Mouse (Mus musculus): ENCODE results near the gene Mmp9. TPM values are rescaled to one million over a fixed set of nuclear protein-coding genes. Genes with fewer than 3 reads are reported as not detected.

Mmp9 gene
- polyA plus RNA-seq, 1 experiment = not detected

- Histone ChIP-seq H3K9me3 (ENCODE audit: control insufficient read depth, low read length) (no peaks in the 10 kb centered on the region), H3K4me3 (replicated peaks) (no peak overlapping the region), H3K4me1 (ENCODE audit: control insufficient read depth) (no peaks in the 10 kb centered on the region), H3K36me3 (ENCODE audit: control insufficient read depth) (no peaks in the 10 kb centered on the region), H3K27me3 (ENCODE audit: control insufficient read depth) (peaks cover 67% of the 10 kb centered on the region)
- TF ChIP-seq TAL1 (IDR thresholded peaks at IDR 0.05; ENCODE audit: low read length) = no peak
- TF ChIP-seq GATA1 (IDR thresholded peaks at IDR 0.05; ENCODE audit: low read length) = no peak
Observed at GRCm38 (mm10) chr2:164967193-164967592, 26.6 kb downstream of the Mmp9 start.

- Histone ChIP-seq H3K4me3 (replicated peaks) (no peak overlapping the region), H3K36me3 (ENCODE audit: control insufficient read depth) (no peaks in the 10 kb centered on the region), H3K27me3 (ENCODE audit: control insufficient read depth) (peaks cover 67% of the 10 kb centered on the region), H3K9me3 (ENCODE audit: control insufficient read depth, low read length) (no peaks in the 10 kb centered on the region), H3K4me1 (ENCODE audit: control insufficient read depth) (no peaks in the 10 kb centered on the region)
- TF ChIP-seq TAL1 (IDR thresholded peaks at IDR 0.05; ENCODE audit: low read length) (no peak), GATA1 (IDR thresholded peaks at IDR 0.05; ENCODE audit: low read length) (no peak)
Observed at GRCm38 (mm10) chr2:164967761-164968440, 27.3 kb downstream of the Mmp9 start.

GRCm38 (mm10) chr2:164968451-164968851 lies 27.9 kb downstream of the Mmp9 start:
- TF ChIP-seq TAL1 (IDR thresholded peaks at IDR 0.05; ENCODE audit: low read length) = no peak
- TF ChIP-seq GATA1 (IDR thresholded peaks at IDR 0.05; ENCODE audit: low read length) = no peak
- peaks cover 68% of the 10 kb centered on the region for H3K27me3 ChIP-seq (ENCODE audit: control insufficient read depth)
- no peak overlapping the region for H3K4me3 ChIP-seq (replicated peaks)
- no peaks in the 10 kb centered on the region for H3K9me3 ChIP-seq (ENCODE audit: control insufficient read depth, low read length)
- no peaks in the 10 kb centered on the region for H3K4me1 ChIP-seq (ENCODE audit: control insufficient read depth)
- H3K36me3 ChIP-seq (ENCODE audit: control insufficient read depth) = no peaks in the 10 kb centered on the region

GRCm38 (mm10) chr2:164969348-164969781 lies 28.8 kb downstream of the Mmp9 start:
- Histone ChIP-seq H3K4me3 (replicated peaks) (no peak overlapping the region), H3K27me3 (ENCODE audit: control insufficient read depth) (peaks cover 70% of the 10 kb centered on the region), H3K36me3 (ENCODE audit: control insufficient read depth) (no peaks in the 10 kb centered on the region), H3K9me3 (ENCODE audit: control insufficient read depth, low read length) (no peaks in the 10 kb centered on the region), H3K4me1 (ENCODE audit: control insufficient read depth) (no peaks in the 10 kb centered on the region)
- TF ChIP-seq TAL1 (IDR thresholded peaks at IDR 0.05; ENCODE audit: low read length) = no peak
- no peak for TF ChIP-seq GATA1 (IDR thresholded peaks at IDR 0.05; ENCODE audit: low read length)

- Histone ChIP-seq H3K36me3 (ENCODE audit: control insufficient read depth) (no peaks in the 10 kb centered on the region), H3K9me3 (ENCODE audit: control insufficient read depth, low read length) (no peaks in the 10 kb centered on the region), H3K4me3 (replicated peaks) (no peak overlapping the region), H3K4me1 (ENCODE audit: control insufficient read depth) (no peaks in the 10 kb centered on the region), H3K27me3 (ENCODE audit: control insufficient read depth) (peaks cover 64% of the 10 kb centered on the region)
- no peak for TF ChIP-seq TAL1 (IDR thresholded peaks at IDR 0.05; ENCODE audit: low read length)
- no peak for TF ChIP-seq GATA1 (IDR thresholded peaks at IDR 0.05; ENCODE audit: low read length)
Observed at GRCm38 (mm10) chr2:164970631-164971196, 30.1 kb downstream of the Mmp9 start.

- H3K36me3 ChIP-seq (ENCODE audit: control insufficient read depth) = no peaks in the 10 kb centered on the region
- no peaks in the 10 kb centered on the region for H3K9me3 ChIP-seq (ENCODE audit: control insufficient read depth, low read length)
- no peak for TF ChIP-seq TAL1 (IDR thresholded peaks at IDR 0.05; ENCODE audit: low read length)
- TF ChIP-seq GATA1 (IDR thresholded peaks at IDR 0.05; ENCODE audit: low read length) = no peak
- H3K4me3 ChIP-seq (replicated peaks) = no peak overlapping the region
- peaks cover 47% of the 10 kb centered on the region for H3K27me3 ChIP-seq (ENCODE audit: control insufficient read depth)
- no peaks in the 10 kb centered on the region for H3K4me1 ChIP-seq (ENCODE audit: control insufficient read depth)
Observed at GRCm38 (mm10) chr2:164972646-164973045, 32.1 kb downstream of the Mmp9 start.

- TF ChIP-seq GATA1 (IDR thresholded peaks at IDR 0.05; ENCODE audit: low read length) = no peak
- no peak for TF ChIP-seq TAL1 (IDR thresholded peaks at IDR 0.05; ENCODE audit: low read length)
- Histone ChIP-seq H3K9me3 (ENCODE audit: control insufficient read depth, low read length) (no peaks in the 10 kb centered on the region), H3K36me3 (ENCODE audit: control insufficient read depth) (no peaks in the 10 kb centered on the region), H3K4me1 (ENCODE audit: control insufficient read depth) (no peaks in the 10 kb centered on the region), H3K4me3 (replicated peaks) (no peak overlapping the region), H3K27me3 (ENCODE audit: control insufficient read depth) (peaks cover 18% of the 10 kb centered on the region)
Observed at GRCm38 (mm10) chr2:164975611-164976010, 35.0 kb downstream of the Mmp9 start.

GRCm38 (mm10) chr2:164979749-164980148 lies 39.2 kb downstream of the Mmp9 start:
- no peak overlapping the region for H3K4me3 ChIP-seq (replicated peaks)
- H3K9me3 ChIP-seq (ENCODE audit: control insufficient read depth, low read length) = no peaks in the 10 kb centered on the region
- no peaks in the 10 kb centered on the region for H3K4me1 ChIP-seq (ENCODE audit: control insufficient read depth)
- no peak for TF ChIP-seq TAL1 (IDR thresholded peaks at IDR 0.05; ENCODE audit: low read length)
- TF ChIP-seq GATA1 (IDR thresholded peaks at IDR 0.05; ENCODE audit: low read length) = no peak
- H3K36me3 ChIP-seq (ENCODE audit: control insufficient read depth) = no peaks in the 10 kb centered on the region
- H3K27me3 ChIP-seq (ENCODE audit: control insufficient read depth) = no peaks in the 10 kb centered on the region

- H3K4me1 ChIP-seq (ENCODE audit: control insufficient read depth) = no peaks in the 10 kb centered on the region
- no peaks in the 10 kb centered on the region for H3K9me3 ChIP-seq (ENCODE audit: control insufficient read depth, low read length)
- H3K4me3 ChIP-seq (replicated peaks) = no peak overlapping the region
- no peaks in the 10 kb centered on the region for H3K27me3 ChIP-seq (ENCODE audit: control insufficient read depth)
- no peaks in the 10 kb centered on the region for H3K36me3 ChIP-seq (ENCODE audit: control insufficient read depth)
- TF ChIP-seq TAL1 (IDR thresholded peaks at IDR 0.05; ENCODE audit: low read length) (no peak), GATA1 (IDR thresholded peaks at IDR 0.05; ENCODE audit: low read length) (no peak)
Observed at GRCm38 (mm10) chr2:164985962-164986361, 45.4 kb downstream of the Mmp9 start.
